Mouse (Mus musculus) adrenal gland, adult 8-10 months (tissue): ENCODE data around the gene Abcc3. TPM values are rescaled to one million over a fixed set of nuclear protein-coding genes. Genes with fewer than 3 reads are reported as not detected.
"Not testable (repeated sequence)": the region's sequence is repeated elsewhere in the genome, so short reads cannot be mapped to it uniquely, and the experiment has no call there.

Experiments used
- DNase-seq: peaks from one replicate; pipeline ENCODE4 v3.0.0; 2022
- total RNA-seq, 4 experiments: library from RNA; stranded (reverse); gene quantifications; 2 replicates each; pipeline ENCODE4 v1.2.4; 2022

Gene Abcc3
- total RNA-seq, 4 experiments from 2014 or later, result 4.7 to 15.0 (median 9.4) TPM

DNA sequence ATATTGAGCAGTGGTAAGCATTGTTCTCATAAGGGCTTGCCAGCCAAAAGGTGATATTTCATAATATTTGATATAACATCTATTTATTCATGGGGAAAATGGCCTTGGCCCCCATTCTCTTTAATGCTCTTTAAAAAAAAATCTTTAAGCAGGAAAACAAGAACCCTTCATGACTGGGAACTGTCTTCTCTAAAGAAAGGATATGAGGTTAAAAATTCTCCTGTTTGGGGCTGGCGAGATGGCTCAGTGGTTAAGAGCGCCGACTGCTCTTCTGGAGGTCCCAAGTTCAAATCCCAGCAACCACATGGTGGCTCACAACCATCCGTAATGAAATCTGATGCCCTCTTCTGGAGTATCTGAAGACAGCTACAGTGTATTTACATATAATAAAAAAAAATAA lies 9.2 kb upstream of the Abcc3 start:
- DNase-seq, result not testable (repeated sequence)

DNA sequence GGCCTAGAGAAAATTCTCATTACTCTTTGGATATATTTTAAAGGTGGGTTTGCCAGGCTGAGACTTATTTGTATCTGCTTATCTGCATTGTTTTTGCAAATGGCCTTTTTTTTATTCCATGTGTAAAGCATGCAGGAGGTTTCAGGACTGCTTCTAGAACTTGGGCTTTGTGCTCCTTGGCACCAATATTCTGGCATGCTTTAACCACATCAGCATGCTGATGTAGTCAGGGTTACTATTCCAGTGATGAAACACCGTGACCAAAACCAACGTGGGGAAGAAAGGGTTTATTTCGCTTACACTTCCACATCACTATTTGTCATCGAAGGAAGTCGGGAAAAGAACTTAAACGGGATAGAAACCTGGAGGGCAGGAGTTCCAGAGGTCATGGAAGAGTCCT lies 8.2 kb upstream of the Abcc3 start:
- no peak for DNase-seq

DNA sequence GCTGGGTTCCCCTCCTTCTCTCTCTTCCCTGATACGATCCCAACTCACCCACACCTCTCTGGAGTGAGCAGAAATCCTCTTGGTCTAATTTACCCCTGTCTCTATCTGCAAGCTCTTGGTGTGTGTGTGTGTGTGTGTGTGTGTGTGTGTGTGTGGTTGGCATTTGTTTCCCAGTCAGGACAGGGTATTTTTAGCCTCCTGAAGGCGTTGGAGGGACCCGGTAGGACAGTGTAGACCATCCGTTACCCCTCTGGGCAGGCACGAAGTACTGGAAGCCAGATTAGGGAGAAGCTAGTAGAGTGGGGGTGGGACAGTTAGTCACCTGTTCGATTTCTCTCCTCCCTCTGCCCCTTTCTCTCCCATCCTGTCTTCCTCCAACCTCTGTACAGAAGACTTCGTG lies 1.3 kb upstream of the Abcc3 start:
- DNase-seq, result no peak

GRCm38 (mm10) chr11:94393490-94393889 lies 693 bp upstream of the Abcc3 start:
- DNase-seq, result not testable (repeated sequence)

DNA sequence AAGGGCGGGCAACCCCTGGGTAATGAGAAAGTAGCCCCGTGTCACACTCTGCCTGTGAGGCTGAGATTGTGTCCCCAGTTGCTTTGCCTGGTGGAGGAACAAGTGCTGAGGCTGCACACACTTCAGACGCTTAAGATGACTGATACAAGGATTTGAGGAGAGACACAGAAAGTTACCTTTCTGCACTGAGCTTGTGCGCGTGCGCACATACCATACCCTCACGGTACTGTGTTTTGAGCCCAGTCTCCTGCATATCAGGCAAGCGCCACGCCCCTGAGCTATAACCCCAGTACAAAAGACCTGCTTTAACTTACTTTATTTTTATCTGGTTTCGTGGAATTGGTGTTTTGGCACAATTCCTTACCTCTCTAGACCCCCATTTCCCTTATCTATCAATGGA lies 1.1 kb downstream of the Abcc3 start:
- no peak for DNase-seq

- DNase-seq, result no peak
Measured at GRCm38 (mm10) chr11:94390825-94391224, 2.0 kb downstream of the Abcc3 start.

- no peak for DNase-seq
Measured at GRCm38 (mm10) chr11:94389724-94390396, 2.9 kb downstream of the Abcc3 start.

GRCm38 (mm10) chr11:94389021-94389420 lies 3.8 kb downstream of the Abcc3 start:
- DNase-seq, result no peak

DNA sequence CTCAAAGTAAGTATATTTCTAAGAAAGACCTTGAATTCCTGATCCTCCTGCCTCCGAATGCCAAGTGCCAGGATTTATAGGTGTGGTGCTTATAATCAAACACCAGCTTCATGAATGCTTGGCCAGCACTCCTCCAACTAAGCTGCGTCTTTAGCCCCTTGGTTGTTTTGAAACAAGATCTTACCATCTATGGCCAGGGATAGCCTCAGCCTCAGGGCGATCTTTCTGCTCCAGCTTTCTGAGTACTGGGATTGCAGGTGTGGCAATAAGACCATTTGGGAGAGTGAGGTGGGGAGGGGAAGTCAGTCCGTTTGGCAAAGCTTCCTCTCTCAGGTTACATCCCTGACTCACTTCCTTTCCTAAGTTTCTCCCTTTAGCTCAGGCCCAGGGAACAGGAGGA lies 5.0 kb downstream of the Abcc3 start:
- no peak for DNase-seq

- DNase-seq, result peak; percentile 35
Measured at GRCm38 (mm10) chr11:94385977-94386771, 6.6 kb downstream of the Abcc3 start.

DNA sequence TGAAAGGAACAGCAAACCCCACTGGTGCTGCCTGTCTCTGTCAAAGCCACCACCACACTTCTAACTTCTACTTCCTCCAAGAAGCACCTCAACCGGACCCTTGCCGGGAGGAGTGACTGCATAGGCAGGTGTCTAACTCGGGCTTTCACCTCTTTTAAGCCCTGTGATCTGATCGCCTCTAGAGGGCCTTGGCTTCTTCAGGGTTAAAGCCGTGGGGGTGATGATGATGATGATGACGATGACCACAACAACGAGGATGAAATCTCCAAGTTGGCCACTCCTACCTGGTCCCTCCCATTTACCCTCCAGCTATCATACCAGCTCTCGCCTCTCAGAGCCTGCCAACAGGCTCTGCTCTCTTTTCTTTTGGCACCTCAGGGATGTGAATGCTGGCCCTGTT lies 13.1 kb downstream of the Abcc3 start:
- DNase-seq, result no peak

DNA sequence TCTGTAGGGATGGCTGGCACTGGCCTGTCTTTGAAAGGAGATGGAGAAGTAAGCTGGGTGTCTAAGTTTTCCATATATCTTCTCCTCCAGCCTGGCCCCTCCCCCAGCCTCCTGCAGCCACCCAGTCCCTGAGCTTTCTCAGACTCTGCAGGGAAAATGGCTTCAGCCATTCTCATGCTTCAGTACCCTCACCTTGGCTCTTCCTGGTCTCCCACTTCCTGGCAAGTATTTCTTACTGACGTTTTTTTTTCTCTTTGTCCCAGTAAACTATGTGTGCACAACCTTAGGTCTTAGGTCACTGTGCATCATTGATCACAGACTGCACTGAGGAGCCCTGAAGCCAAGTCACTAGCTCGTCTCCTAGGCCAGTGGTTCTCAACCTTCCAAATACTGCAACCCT lies 13.7 kb downstream of the Abcc3 start:
- DNase-seq, result no peak

- DNase-seq, result no peak
Measured at GRCm38 (mm10) chr11:94374276-94374948, 18.4 kb downstream of the Abcc3 start.

DNA sequence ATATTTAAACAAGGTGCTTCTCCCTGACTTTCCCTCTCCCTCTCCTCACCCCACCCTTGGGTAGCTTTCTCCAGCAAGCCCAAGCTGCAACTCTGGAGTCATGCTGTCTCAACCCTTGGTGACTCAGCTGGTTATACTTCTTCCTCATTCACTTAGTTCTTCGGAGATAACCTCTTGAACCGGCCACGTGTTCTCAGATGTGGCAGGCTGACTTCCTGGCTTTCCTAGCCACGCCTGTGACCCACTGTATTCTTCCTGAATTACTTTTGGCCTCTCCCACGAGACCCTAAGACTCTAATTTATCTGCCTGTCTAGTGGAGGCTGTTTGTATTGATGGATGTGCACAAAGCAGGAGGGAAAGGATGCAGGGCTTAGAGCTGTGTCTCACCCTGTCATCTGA lies 22.0 kb downstream of the Abcc3 start:
- DNase-seq, result no peak

DNA sequence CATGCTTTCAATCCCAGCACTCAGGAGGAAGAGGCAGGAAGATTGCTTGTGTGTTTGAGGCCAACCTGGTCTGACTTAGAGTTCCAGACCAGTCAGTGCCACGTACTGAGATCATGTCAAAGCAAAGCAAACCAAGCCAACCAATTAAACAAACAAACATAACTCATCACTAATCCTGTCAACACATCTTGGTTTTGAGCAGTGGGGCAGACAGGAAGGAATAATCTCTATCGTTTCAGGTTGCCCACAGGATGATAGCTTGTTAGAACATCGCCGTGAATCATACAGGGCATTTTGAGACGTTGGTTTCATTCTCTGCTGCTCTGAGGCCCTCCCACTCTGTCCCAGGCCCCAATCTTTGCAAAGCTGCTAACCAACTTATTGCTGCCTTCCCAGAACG lies 22.8 kb downstream of the Abcc3 start:
- no peak for DNase-seq

DNA sequence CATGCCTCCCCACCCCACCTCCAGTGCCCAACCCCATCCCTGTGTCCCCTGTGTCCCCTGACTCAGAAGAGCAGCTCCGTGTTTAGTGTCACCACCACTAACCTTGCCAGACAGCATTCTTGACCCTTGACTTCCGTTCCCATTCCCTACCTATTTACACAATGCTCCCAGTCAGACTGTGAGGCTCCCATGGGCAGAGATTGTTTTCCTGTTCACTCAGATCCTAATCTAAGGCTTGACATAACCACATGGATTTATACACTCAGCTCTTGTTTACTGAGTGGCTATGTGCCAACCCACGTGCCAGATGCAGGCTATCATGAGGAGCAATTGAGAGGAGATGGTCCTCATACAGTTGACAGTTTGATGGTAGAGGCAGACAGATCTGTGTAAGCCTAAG lies 27.5 kb downstream of the Abcc3 start:
- no peak for DNase-seq

- DNase-seq, result no peak
Measured at GRCm38 (mm10) chr11:94363690-94364089, 29.1 kb downstream of the Abcc3 start.

GRCm38 (mm10) chr11:94362101-94362500 lies 30.7 kb downstream of the Abcc3 start:
- no peak for DNase-seq

DNA sequence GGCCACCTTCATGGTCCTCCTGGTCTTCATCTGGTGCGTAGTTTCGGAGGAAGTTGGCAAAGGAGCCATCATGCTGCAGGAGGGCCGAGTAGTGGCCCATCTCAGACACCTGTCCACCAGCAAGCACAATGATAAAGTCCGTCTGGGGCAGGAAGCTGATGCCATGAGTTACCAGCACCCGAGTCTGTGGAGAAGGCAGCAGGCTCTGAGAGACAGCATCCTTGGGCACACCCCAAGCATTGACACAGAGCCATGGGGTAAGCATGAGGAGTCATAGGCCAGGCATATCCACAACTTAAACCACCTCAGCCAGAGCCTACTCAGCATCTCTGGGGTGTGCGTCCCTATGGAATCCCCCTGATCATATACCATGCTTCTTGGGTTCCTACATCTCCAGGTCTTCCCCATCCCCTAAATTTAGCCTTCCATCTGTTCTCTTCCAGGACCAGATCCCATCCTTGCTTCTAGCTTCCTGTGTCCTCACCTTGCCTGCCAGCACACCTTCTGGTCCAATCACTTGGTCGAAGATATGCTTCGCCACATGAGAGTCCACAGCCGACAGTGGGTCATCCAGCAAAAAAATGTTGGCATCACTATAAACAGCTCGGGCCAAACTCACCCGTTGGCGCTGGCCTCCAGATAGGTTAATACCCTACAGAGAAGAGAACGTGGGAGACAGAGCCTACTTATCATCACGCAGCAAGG lies 31.5 kb downstream of the Abcc3 start:
- DNase-seq, result no peak

DNA sequence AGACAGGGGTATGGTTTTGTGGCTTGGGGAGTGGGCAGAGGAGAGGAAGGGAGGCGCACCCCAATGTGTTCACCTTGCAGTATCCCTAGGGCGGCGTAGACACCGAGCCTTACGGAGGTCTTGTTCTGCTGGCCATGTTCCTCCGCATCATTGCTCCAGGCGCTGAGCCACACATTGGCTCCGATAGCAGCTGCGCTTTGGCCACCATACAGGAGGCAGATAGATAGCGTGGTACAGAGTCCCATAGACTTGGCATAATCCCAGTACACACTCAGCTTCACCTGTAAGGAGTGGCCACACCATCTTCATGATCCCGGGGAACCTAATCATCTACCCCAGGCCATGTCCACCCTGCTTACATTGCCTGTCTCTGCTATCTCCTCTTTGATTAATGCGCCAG lies 33.6 kb downstream of the Abcc3 start:
- no peak for DNase-seq

DNA sequence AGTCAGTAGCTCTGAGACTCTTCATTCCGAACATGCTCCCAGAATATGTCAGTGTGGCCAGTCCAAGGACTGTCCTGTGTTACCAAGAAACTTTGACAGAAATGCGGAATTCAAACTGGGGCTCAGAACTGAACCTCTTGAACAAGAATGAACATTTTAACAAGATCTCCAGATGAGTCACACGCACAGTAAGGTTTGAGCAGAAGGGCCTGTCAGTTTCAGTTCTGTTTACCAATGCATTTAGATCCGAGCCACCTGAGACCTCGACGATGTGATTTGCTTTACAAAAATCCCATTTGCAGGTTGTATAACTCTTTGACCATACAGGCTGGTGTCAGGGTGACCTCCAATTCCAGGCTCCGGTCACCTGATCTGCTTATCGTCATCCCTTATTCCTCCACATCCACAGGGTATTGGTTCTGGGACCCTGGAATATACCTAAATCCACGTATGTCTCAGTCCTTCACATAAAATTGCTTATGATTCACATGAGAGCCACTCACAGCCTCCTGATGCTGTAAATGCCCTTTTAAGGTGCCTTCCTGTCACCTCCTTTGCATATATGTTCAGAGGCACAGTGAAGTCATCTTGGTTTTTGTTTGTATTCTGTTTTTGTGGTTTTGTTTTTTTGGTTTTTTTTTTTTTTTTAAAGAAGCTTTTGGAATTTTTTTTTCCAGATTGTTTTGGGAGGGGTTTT lies 37.1 kb downstream of the Abcc3 start:
- DNase-seq, result no peak

- DNase-seq, result no peak
Measured at GRCm38 (mm10) chr11:94351094-94351493, 41.7 kb downstream of the Abcc3 start.
